Mouse (Mus musculus): ENCODE results near the gene Myl6b.

GRCm38 (mm10) chr10:128498590-128498989, at the start of gene Myl6b:
- TF ChIP-seq CTCF (IDR thresholded peaks at IDR 0.05; ENCODE audit: low read depth, low read length) = no peak
- no peak for TF ChIP-seq POLR2AphosphoS5 (IDR thresholded peaks at IDR 0.05; ENCODE audit: insufficient replicate concordance, low read depth, low read length)
- TF ChIP-seq GATA1 (IDR thresholded peaks at IDR 0.05; ENCODE audit: borderline replicate concordance, low read length) = no peak
- no peak for TF ChIP-seq TAL1 (conservative IDR thresholded peaks at IDR 0.05; ENCODE audit: low read depth, low read length)
